Mouse (Mus musculus) adrenal gland, adult 8-10 months (tissue): ENCODE results near the gene Abcg5. TPM values are rescaled to one million over a fixed set of nuclear protein-coding genes. Genes with fewer than 3 reads are reported as not detected.

Experiments
- total RNA-seq, 4 experiments: library from RNA; stranded (reverse); gene quantifications; 2 replicates each; pipeline ENCODE4 v1.2.4; 2022

The Abcg5 gene
- total RNA-seq, 4 experiments from 2014 or later, result 0.21 TPM; not detected in 3

Other genes starting within 250 kb of the Abcg5 start
- 10 to 100 TPM; 15.7 to 32.1 (median 19.0) TPM for gene Thada, start 216.8 kb downstream of the Abcg5 start, total RNA-seq
- 1 to 10 TPM; 2.2 to 6.4 (median 4.2) TPM for gene Plekhh2, start 171.1 kb downstream of the Abcg5 start, total RNA-seq
- gene Dync2li1, start 56.5 kb downstream of the Abcg5 start, total RNA-seq, result 10 to 100 TPM; 17.8 to 47.6 (median 29.7) TPM
- not detected for gene Abcg8, start 6.7 kb downstream of the Abcg5 start, total RNA-seq
- gene Lrpprc, start 107.8 kb upstream of the Abcg5 start, total RNA-seq, result 10 to 100 TPM; 58.8 to 82.5 (median 68.4) TPM